ENCODE assay signal across 9 mouse cellular contexts in genomic region chr11:68553981-68554471, GRCm38 (mm10). TPM values are rescaled to one million over a fixed set of nuclear protein-coding genes. Genes with fewer than 3 reads are reported as not detected.
DNase-seq lines count a peak whose midpoint lies in the region; ATAC-seq and TF ChIP-seq lines count a peak whose summit lies in the region.
"Had no signal": no experiment of that assay in that cellular context is flagged by ENCODE, and none has a peak within 500 bp of the region (broad histone marks: within the 10 kb centered on the region; RNA-seq: fewer than 3 reads in every experiment).

No protein-coding gene starts in this region.

- H3K4me1 ChIP-seq in cerebellum, adult 2 months (ENCODE audit: control insufficient read depth, insufficient read depth, low read length): peaks cover 7% of the 10 kb centered on the region; the same call in 1 of the 2 replicates
- peaks cover 5% of the 10 kb centered on the region; the same call in 1 of the 2 replicates for H3K4me1 ChIP-seq in midbrain, embryonic 11.5 days (ENCODE audit: control insufficient read depth, insufficient read depth, low read length)
- peaks cover 6% of the 10 kb centered on the region for H3K4me1 ChIP-seq in midbrain, embryonic 15.5 days
- H3K4me1 ChIP-seq in forebrain, embryonic 14.5 days (ENCODE audit: control insufficient read depth, insufficient read depth, low read length): peaks cover 4% of the 10 kb centered on the region; the same call in 1 of the 2 replicates

- H3K27ac ChIP-seq in cerebellum, adult 2 months (ENCODE audit: insufficient read depth, low read length): no peak overlapping the region
- H3K27ac ChIP-seq in midbrain, embryonic 11.5 days (ENCODE audit: low read depth, low read length): no peak overlapping the region
- no peak overlapping the region for H3K27ac ChIP-seq in midbrain, embryonic 15.5 days
- no peak overlapping the region for H3K27ac ChIP-seq in forebrain, embryonic 14.5 days (ENCODE audit: low read depth, low read length)

- no peak for ATAC-seq in midbrain, embryonic 11.5 days (ENCODE audit: low FRiP score)
- no peak for ATAC-seq in midbrain, embryonic 15.5 days (replicated peaks)
- no peak for ATAC-seq in forebrain, embryonic 14.5 days

- no peak for TF ChIP-seq POLR2A in cerebellum, adult 2 months (IDR thresholded peaks at IDR 0.05; ENCODE audit: borderline replicate concordance, insufficient read depth, low read length)

- no peak overlapping the region for H3K4me2 ChIP-seq in midbrain, embryonic 11.5 days
- no peak overlapping the region for H3K4me2 ChIP-seq in midbrain, embryonic 15.5 days
- no peak overlapping the region for H3K4me2 ChIP-seq in forebrain, embryonic 14.5 days (ENCODE audit: low read length)

- no peak overlapping the region for H3K9ac ChIP-seq in midbrain, embryonic 11.5 days (ENCODE audit: low read length)
- no peak overlapping the region for H3K9ac ChIP-seq in midbrain, embryonic 15.5 days
- H3K9ac ChIP-seq in forebrain, embryonic 14.5 days (ENCODE audit: low read length): no peak overlapping the region

- H3K36me3 ChIP-seq in midbrain, embryonic 11.5 days (ENCODE audit: control insufficient read depth, insufficient read depth, low read length): no peaks in the 10 kb centered on the region
- H3K36me3 ChIP-seq in midbrain, embryonic 15.5 days (replicated peaks): no peaks in the 10 kb centered on the region
- H3K36me3 ChIP-seq in forebrain, embryonic 14.5 days (ENCODE audit: control insufficient read depth, insufficient read depth, low read length): no peaks in the 10 kb centered on the region
- H3K36me3 ChIP-seq: G1E had no signal

- peak; percentile 45; the same call in 1 of the 2 replicates for TF ChIP-seq CTCF in cerebellum, adult 2 months (IDR thresholded peaks at IDR 0.05; ENCODE audit: borderline replicate concordance, insufficient read depth, low read depth, low read length)

- 24% methylated on average over 8 of the region's 8 CpGs for WGBS in cerebellum, adult 2 months
- 45% methylated on average over 8 of the region's 8 CpGs for WGBS in midbrain, embryonic 11.5 days
- 42% methylated on average over 8 of the region's 8 CpGs for WGBS in midbrain, embryonic 15.5 days
- WGBS in forebrain, embryonic 14.5 days: 39% methylated on average over 8 of the region's 8 CpGs

- no peaks in the 10 kb centered on the region for H3K9me3 ChIP-seq in midbrain, embryonic 11.5 days (ENCODE audit: control insufficient read depth, low read length)
- H3K9me3 ChIP-seq in midbrain, embryonic 15.5 days: no peaks in the 10 kb centered on the region
- no peaks in the 10 kb centered on the region for H3K9me3 ChIP-seq in forebrain, embryonic 14.5 days (replicated peaks; ENCODE audit: control insufficient read depth, low read length)
- H3K9me3 ChIP-seq: G1E had no signal

- no peaks in the 10 kb centered on the region for H3K27me3 ChIP-seq in cerebellum, adult 2 months (ENCODE audit: control insufficient read depth, insufficient read depth, low read length)
- peaks cover 2% of the 10 kb centered on the region; the same call in 1 of the 2 replicates for H3K27me3 ChIP-seq in midbrain, embryonic 11.5 days (ENCODE audit: control insufficient read depth, insufficient read depth, low read length)
- H3K27me3 ChIP-seq in midbrain, embryonic 15.5 days (replicated peaks): peaks cover 14% of the 10 kb centered on the region; the same call in 1 of the 2 replicates
- 0 out of 2 replicates have a peak, but pooled peaks cover 2% of the 10 kb centered on the region for H3K27me3 ChIP-seq in forebrain, embryonic 14.5 days (replicated peaks; ENCODE audit: control insufficient read depth, insufficient read depth, low read length)

- no peak for DNase-seq in cerebellum, adult 2 months
- DNase-seq in cerebellum, adult 8-10 months: no peak
- DNase-seq in midbrain, embryonic 11.5 days (ENCODE audit: low spot score, missing footprints): peak; percentile 82
- peak; percentile 50 for DNase-seq in embryo, embryonic 10 days (ENCODE audit: low spot score)
- DNase-seq in lung, postnatal 10 days: peak; percentile 74
- DNase-seq in layer of hippocampus, adult 9-11 months: no peak
- DNase-seq in forebrain, embryonic 14.5 days (ENCODE audit: low spot score): no peak

- H3K4me3 ChIP-seq in cerebellum, adult 2 months (replicated peaks; ENCODE audit: insufficient read depth, low read depth, low read length): no peak overlapping the region
- H3K4me3 ChIP-seq in midbrain, embryonic 11.5 days (ENCODE audit: low read depth, low read length): no peak overlapping the region
- no peak overlapping the region for H3K4me3 ChIP-seq in midbrain, embryonic 15.5 days
- H3K4me3 ChIP-seq in forebrain, embryonic 14.5 days (ENCODE audit: low read depth, low read length): no peak overlapping the region

RNA-seq across cellular contexts. Expression of gene Mfsd6l, which starts 2.0 kb away (rescaled TPM):
- polyA plus RNA-seq in cerebellum, adult 2 months (2012; rRNA removed): 0.05 TPM in 2 replicates
- polyA plus RNA-seq in midbrain, embryonic 11.5 days (2014; fragmentation: Nextera tagmentation; extraction: Ambion mirVana): not detected in 2 replicates
- polyA plus RNA-seq in midbrain, embryonic 15.5 days (2015; fragmentation: Nextera tagmentation; extraction: Ambion mirVana): not detected in 2 replicates
- polyA plus RNA-seq in forebrain, embryonic 14.5 days (2014; fragmentation: Nextera tagmentation; extraction: Ambion mirVana): not detected in 2 replicates
- polyA plus RNA-seq: G1E had no signal

RNA-seq across cellular contexts. Expression of gene Ccdc42, which starts 32.8 kb away (rescaled TPM):
- 0.27 and 0.29 TPM in 2 replicates for polyA plus RNA-seq in cerebellum, adult 2 months (2012; rRNA removed)
- 0.92 and 1.5 TPM in 2 replicates for polyA plus RNA-seq in midbrain, embryonic 11.5 days (2014; fragmentation: Nextera tagmentation; extraction: Ambion mirVana)
- 0.17 and 0.27 TPM in 2 replicates for polyA plus RNA-seq in midbrain, embryonic 15.5 days (2015; fragmentation: Nextera tagmentation; extraction: Ambion mirVana)
- polyA plus RNA-seq in forebrain, embryonic 14.5 days (2014; fragmentation: Nextera tagmentation; extraction: Ambion mirVana): 0.31 and 0.39 TPM in 2 replicates
- polyA plus RNA-seq: G1E had no signal

RNA-seq across cellular contexts. Expression of gene Pik3r6, which starts 51.2 kb away (rescaled TPM):
- polyA plus RNA-seq in cerebellum, adult 2 months (2012; rRNA removed): 1.6 and 1.7 TPM in 2 replicates
- polyA plus RNA-seq in midbrain, embryonic 11.5 days (2014; fragmentation: Nextera tagmentation; extraction: Ambion mirVana): 0.98 and 1.3 TPM in 2 replicates
- polyA plus RNA-seq in midbrain, embryonic 15.5 days (2015; fragmentation: Nextera tagmentation; extraction: Ambion mirVana): 2.1 and 2.6 TPM in 2 replicates
- polyA plus RNA-seq in forebrain, embryonic 14.5 days (2014; fragmentation: Nextera tagmentation; extraction: Ambion mirVana): 1.3 and 1.4 TPM in 2 replicates

Comparison
In these comparisons a context has a peak if more than half of its experiments do, and no peak if none do; other contexts are left out.
1. DNase-seq: peak in midbrain, embryonic 11.5 days (single experiment), embryo, embryonic 10 days (single experiment) and lung, postnatal 10 days (single experiment); none in cerebellum, adult 2 months (0 of 2), cerebellum, adult 8-10 months (single experiment), layer of hippocampus, adult 9-11 months (single experiment) and forebrain, embryonic 14.5 days (single experiment).